Mouse (Mus musculus) lung, embryonic 15.5 days (tissue): ENCODE measurements around the gene Arhgap10. TPM values are rescaled to one million over a fixed set of nuclear protein-coding genes. Genes with fewer than 3 reads are reported as not detected.
A peak's percentile ranks its signal among the peaks of the same experiment; 100 is the strongest.

Experiments used
- ATAC-seq: fragments of 200-750 bp; cut with Nextera tagmentation; 2 replicates; pipeline ENCODE4 v1.8.0; 2017; ENCODE audit warnings: moderate number of reproducible peaks, borderline replicate concordance; ENCODE audit not compliant: low FRiP score, low TSS enrichment; ENCODE audit errors: extremely low read depth
- H3K27ac ChIP-seq: fragments of 300-500 bp; sonication (generic); 2 replicates; pipeline ENCODE4 v1.5.1; 2015; ENCODE audit warnings: moderate library complexity, mild to moderate bottlenecking, inconsistent platforms
- H3K27me3 ChIP-seq: fragments of 300-500 bp; sonication (generic); 2 replicates; pipeline ENCODE4 v1.6.1; 2015; ENCODE audit warnings: inconsistent platforms
- H3K36me3 ChIP-seq: fragments of 300-500 bp; sonication (generic); 2 replicates; pipeline ENCODE4 v1.6.1; 2015; ENCODE audit warnings: inconsistent platforms
- H3K4me1 ChIP-seq: fragments of 300-500 bp; sonication (generic); 2 replicates; pipeline ENCODE4 v1.6.1; 2015; ENCODE audit warnings: inconsistent platforms
- H3K4me2 ChIP-seq: fragments of 300-500 bp; sonication (generic); 2 replicates; pipeline ENCODE4 v1.6.1; 2015; ENCODE audit warnings: inconsistent platforms, mild to moderate bottlenecking, moderate library complexity
- H3K4me3 ChIP-seq: fragments of 300-500 bp; sonication (generic); 2 replicates; pipeline ENCODE4 v1.5.1; 2015; ENCODE audit warnings: mild to moderate bottlenecking, inconsistent platforms
- H3K9ac ChIP-seq: fragments of 300-500 bp; sonication (generic); 2 replicates; pipeline ENCODE4 v1.6.1; 2015; ENCODE audit warnings: inconsistent platforms
- H3K9me3 ChIP-seq: fragments of 300-500 bp; sonication (generic); 2 replicates; pipeline ENCODE4 v1.6.1; 2016; ENCODE audit warnings: inconsistent platforms
- whole genome bisulfite sequencing: fragments of 180-500 bp; shearing (Covaris S2); methylation state at CpG from one replicate; pipeline ENCODE4 v1.1.7; 2015; 5-methylcytosine and 5-hydroxymethylcytosine counted together
- polyA plus RNA-seq: library from polyadenylated mRNA; unstranded; fragments of >200 nt; fragmentation: Nextera tagmentation; extraction: Ambion mirVana; gene quantifications from 2 replicates; pipeline ENCODE4 v1.2.1, GENCODE M21; 2015

The Arhgap10 gene
- polyA plus RNA-seq, 1 experiment from 2014 or later = 23.8 TPM

DNA sequence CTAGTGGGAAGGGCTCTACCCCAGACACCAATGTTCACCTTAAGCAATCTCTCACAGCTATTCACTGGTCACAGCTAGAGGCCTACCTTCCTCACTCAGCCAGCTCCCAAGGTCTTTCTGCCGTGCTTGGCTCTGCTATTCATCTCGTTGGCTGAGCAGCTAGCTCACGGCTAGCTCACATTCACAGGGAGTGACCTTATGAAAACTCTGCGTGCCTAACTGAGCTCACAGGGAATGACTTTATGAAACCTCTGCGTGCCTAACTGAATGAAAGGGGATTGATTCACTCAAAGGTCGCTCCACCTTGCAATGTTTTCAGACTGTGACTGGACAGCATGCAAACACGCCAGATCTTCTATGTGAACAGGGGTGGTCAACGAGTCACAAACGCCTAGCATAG, 107.4 kb downstream of the Arhgap10 start:
- 0 out of 2 replicates have a peak, but pooled peaks cover 6% of the 10 kb centered on the region for H3K4me1 ChIP-seq
- no peak overlapping the region for H3K4me2 ChIP-seq
- WGBS = 85% methylated on average over 9 of the region's 9 CpGs
- H3K27me3 ChIP-seq = no peaks in the 10 kb centered on the region
- ATAC-seq = no peak
- no peaks in the 10 kb centered on the region for H3K9me3 ChIP-seq
- H3K36me3 ChIP-seq = peaks cover 24% of the 10 kb centered on the region
- H3K9ac ChIP-seq = no peak overlapping the region
- H3K27ac ChIP-seq = no peak overlapping the region
- no peak overlapping the region for H3K4me3 ChIP-seq

DNA sequence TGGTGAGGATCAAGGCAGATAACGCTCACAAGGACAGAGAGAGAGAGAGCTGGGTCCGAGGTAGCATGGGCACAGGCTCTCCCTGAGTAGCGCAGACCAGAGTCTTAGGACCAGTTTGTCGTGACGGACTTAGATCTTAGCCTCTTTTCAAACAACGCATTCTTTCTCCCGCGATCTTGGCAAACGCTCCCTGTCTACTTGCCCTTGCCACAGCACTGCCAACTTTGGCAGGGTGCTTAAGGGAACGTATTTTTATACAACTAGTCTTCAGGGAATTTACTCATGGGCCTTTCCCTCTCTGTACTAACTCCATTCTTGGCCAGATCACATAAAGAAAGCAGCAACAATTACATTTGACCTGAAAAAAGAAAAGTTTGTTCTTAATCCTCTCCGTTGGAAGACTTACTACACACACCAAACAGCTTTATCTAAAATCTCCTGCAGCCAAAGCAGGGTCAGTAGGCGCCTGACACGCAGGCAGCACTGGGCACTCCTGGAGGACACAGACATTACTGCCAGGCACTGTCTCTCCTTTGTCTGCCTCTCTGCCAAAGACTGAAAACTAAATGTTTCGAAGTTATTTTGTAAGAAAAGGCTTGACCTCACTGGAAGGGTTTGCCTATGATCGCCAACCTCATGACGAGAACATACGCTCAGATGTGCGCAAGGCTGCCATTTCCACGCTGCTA, 109.1 kb downstream of the Arhgap10 start:
- Histone ChIP-seq H3K4me3 (no peak overlapping the region), H3K36me3 (peaks cover 24% of the 10 kb centered on the region), H3K4me1 (0 out of 2 replicates have a peak, but pooled peaks cover 6% of the 10 kb centered on the region), H3K27me3 (no peaks in the 10 kb centered on the region), H3K4me2 (no peak overlapping the region), H3K9ac (no peak overlapping the region), H3K9me3 (no peaks in the 10 kb centered on the region), H3K27ac (peak overlapping the region; percentile 64)
- 73% methylated on average over 19 of the region's 19 CpGs for WGBS
- ATAC-seq = peak; percentile 47; the same call in 1 of the 2 replicates

DNA sequence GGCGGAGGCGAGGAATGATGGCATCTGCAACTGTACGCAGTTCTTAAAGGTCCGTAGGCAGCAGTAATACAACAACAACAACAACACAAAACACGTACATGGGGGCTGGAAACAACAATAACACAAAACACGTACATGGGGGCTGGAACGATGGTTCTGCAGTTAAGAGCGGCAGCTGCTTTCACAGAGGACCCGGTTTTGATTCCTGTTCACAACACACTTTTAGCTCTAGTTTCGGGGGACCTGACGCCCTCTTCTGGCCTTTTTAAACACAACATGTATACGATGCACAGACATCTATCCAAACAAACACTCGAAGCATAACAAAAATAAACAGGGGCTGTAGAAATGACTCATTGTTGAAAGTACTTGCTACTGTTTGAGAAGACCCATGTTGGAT, 110.9 kb downstream of the Arhgap10 start:
- no peak overlapping the region for H3K27ac ChIP-seq
- H3K36me3 ChIP-seq = peaks cover 13% of the 10 kb centered on the region
- no peaks in the 10 kb centered on the region for H3K27me3 ChIP-seq
- H3K4me2 ChIP-seq = no peak overlapping the region
- no peak overlapping the region for H3K4me3 ChIP-seq
- H3K4me1 ChIP-seq = 0 out of 2 replicates have a peak, but pooled peaks cover 6% of the 10 kb centered on the region
- H3K9me3 ChIP-seq = no peaks in the 10 kb centered on the region
- H3K9ac ChIP-seq = no peak overlapping the region
- WGBS = 80% methylated on average over 13 of the region's 13 CpGs
- no peak for ATAC-seq

DNA sequence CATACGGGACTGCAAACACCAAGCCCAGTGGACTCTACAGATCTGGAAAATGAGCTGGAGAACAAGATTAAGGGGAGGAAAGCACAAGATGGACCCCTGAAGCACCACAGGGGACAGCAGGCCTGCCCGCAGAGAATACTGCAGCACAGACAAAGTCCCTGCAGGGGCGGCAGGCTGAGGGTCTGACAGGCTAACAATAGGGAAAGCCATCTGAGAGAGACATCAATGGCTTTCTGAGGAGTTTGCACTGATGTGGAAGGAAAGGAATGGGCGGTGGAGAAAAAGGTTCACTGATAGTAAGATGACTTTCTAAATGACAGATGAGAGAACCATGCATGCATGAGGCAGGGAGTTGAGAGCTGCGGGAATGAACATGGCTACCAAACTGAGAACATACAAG, 111.3 kb downstream of the Arhgap10 start:
- Histone ChIP-seq H3K27me3 (no peaks in the 10 kb centered on the region), H3K4me2 (no peak overlapping the region), H3K4me3 (no peak overlapping the region), H3K27ac (no peak overlapping the region), H3K4me1 (0 out of 2 replicates have a peak, but pooled peaks cover 6% of the 10 kb centered on the region), H3K9me3 (no peaks in the 10 kb centered on the region), H3K9ac (no peak overlapping the region), H3K36me3 (peaks cover 12% of the 10 kb centered on the region)
- WGBS = 89% methylated on average over 5 of the region's 5 CpGs
- ATAC-seq = no peak

DNA sequence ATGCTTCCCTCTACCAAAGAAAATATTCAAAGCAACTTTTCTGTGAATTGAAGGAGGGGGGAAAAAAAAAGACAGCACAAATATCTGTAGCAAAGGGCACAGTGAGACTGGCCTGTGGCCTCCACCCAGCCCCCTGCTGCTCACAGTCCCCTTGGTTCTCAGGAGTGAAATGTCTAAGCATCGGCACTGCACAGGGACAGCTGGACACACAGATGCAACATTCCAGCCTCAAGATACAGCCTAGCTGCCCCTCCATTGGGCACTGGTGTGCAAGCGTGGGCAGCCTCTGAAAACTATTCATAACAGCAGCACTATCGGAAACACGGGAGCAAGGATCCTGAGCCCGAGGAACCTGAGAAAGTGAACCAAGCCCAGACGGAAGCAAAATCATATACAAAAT, 113.7 kb downstream of the Arhgap10 start:
- WGBS = 67% methylated on average over 6 of the region's 6 CpGs
- Histone ChIP-seq H3K9ac (no peak overlapping the region), H3K27me3 (no peaks in the 10 kb centered on the region), H3K27ac (no peak overlapping the region), H3K4me3 (no peak overlapping the region), H3K4me2 (no peak overlapping the region), H3K36me3 (peaks cover 9% of the 10 kb centered on the region; the same call in 1 of the 2 replicates), H3K4me1 (0 out of 2 replicates have a peak, but pooled peaks cover 4% of the 10 kb centered on the region), H3K9me3 (no peaks in the 10 kb centered on the region)
- ATAC-seq = no peak

DNA sequence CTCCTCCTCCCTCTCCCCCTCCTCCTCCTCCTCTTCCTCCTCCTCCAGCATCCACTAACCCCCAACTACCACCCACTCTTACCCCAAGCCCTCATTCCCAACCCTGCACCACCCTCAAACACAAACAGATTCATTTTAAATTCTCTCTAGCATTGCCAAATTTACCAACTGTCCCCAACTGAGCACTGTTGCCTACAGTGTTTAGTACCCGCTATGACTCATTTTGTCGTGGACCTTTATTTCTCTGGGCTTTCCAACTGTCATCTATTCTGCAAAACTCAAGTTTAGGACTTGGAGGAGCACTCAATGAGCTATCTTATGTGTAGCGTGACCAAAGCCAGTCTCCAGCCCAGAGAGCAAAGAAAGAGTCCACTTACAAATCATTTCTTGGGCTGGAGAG, 115.8 kb downstream of the Arhgap10 start:
- Histone ChIP-seq H3K27ac (no peak overlapping the region), H3K27me3 (no peaks in the 10 kb centered on the region), H3K4me1 (no peaks in the 10 kb centered on the region), H3K4me2 (no peak overlapping the region), H3K9me3 (peaks cover 3% of the 10 kb centered on the region; the same call in 1 of the 2 replicates), H3K4me3 (no peak overlapping the region), H3K9ac (no peak overlapping the region), H3K36me3 (peaks cover 22% of the 10 kb centered on the region)
- ATAC-seq = no peak
- WGBS = 88% methylated on average over 3 of the region's 3 CpGs

DNA sequence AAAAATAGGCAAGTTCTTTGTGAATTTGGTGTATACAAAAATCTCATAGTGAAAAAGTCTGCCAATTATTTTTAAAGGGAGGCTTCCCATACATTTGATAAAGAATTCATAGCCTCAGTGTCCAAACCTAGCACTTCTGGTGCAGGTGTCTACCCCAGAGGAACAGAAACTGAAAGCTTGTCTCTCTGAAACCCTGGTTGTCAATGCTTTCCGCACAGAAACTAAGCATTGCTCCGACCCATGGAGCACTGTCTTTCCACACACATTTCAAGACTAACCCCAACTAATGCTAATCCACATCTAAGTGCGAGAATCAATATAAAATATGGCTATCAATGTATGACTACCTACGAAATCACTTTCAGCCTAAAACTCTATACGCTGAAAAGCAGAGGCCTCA, 116.6 kb downstream of the Arhgap10 start:
- Histone ChIP-seq H3K4me2 (no peak overlapping the region), H3K9ac (no peak overlapping the region), H3K36me3 (peaks cover 28% of the 10 kb centered on the region), H3K4me3 (no peak overlapping the region), H3K9me3 (peaks cover 7% of the 10 kb centered on the region; the same call in 1 of the 2 replicates), H3K27ac (no peak overlapping the region), H3K4me1 (no peaks in the 10 kb centered on the region), H3K27me3 (no peaks in the 10 kb centered on the region)
- WGBS = 93% methylated on average over 5 of the region's 5 CpGs
- ATAC-seq = no peak

DNA sequence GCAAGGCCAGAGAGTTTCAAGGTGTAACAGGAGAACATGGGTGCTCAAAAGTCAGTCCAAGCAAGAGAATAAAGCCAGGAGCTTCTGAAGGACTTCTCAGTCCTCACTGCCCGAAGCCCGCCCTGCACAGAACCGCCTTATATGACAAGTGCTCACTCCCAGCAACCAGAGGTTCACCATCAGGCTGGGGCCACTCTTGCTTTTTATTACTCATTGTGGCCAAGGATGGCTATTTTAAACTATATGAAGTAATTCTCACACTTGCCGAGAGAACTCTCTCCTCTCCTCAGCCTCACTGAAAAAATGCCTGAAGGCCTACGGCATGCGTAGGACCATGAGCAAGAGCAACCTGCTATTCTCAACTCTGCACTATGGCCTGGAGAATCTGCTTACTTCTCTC, 133.7 kb downstream of the Arhgap10 start:
- Histone ChIP-seq H3K27ac (no peak overlapping the region), H3K4me1 (no peaks in the 10 kb centered on the region), H3K4me2 (no peak overlapping the region), H3K9ac (no peak overlapping the region), H3K36me3 (0 out of 2 replicates have a peak, but pooled peaks cover 3% of the 10 kb centered on the region), H3K9me3 (no peaks in the 10 kb centered on the region), H3K27me3 (no peaks in the 10 kb centered on the region), H3K4me3 (no peak overlapping the region)
- 90% methylated on average over 6 of the region's 6 CpGs for whole genome bisulfite sequencing
- no peak for ATAC-seq

DNA sequence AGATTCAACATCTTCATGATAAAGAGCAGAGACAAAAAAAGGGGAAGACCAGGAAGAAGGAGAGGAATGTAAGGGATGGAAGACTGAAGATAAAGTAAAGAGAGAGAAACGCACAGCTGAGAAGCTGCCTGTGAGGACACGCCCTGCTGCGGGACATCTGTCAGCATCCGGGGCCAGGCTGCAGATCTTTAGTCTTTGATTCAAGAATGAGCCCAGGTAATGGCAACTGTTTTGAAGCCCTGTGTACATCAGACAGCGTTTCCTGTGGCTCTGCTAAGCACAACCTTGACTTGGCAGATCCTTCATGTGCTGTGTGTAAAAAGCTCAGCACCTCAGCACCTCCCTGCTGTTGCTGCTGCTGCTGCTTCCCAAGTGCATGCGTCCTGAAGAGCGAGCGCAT, 134.1 kb downstream of the Arhgap10 start:
- no peak overlapping the region for H3K9ac ChIP-seq
- no peaks in the 10 kb centered on the region for H3K27me3 ChIP-seq
- H3K36me3 ChIP-seq = 0 out of 2 replicates have a peak, but pooled peaks cover 3% of the 10 kb centered on the region
- H3K9me3 ChIP-seq = no peaks in the 10 kb centered on the region
- no peak overlapping the region for H3K4me2 ChIP-seq
- ATAC-seq = no peak
- WGBS = 83% methylated on average over 8 of the region's 8 CpGs
- H3K4me3 ChIP-seq = no peak overlapping the region
- no peak overlapping the region for H3K27ac ChIP-seq
- H3K4me1 ChIP-seq = no peaks in the 10 kb centered on the region

DNA sequence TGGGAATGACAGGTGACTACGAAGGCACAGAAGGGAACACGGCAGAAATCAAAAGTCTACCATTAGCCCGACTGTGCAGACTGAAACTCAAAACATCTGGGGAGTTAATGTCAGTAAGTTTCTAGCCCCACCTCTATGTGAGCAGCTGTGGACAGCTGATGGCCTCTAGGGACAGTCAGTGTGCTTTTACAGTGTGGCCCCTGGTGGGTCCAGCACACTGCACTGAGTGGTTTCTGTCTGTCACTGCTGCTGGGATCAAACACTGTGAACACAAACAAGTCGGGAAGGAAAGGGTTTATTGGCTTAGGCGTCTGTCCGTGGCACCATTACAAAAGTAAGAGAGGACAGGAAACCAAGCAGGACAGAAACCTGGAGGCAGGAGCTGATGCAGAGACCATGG, 136.9 kb downstream of the Arhgap10 start:
- H3K27me3 ChIP-seq = no peaks in the 10 kb centered on the region
- WGBS = 64% methylated on average over 6 of the region's 6 CpGs
- 0 out of 2 replicates have a peak, but pooled peaks cover 3% of the 10 kb centered on the region for H3K36me3 ChIP-seq
- H3K4me2 ChIP-seq = no peak overlapping the region
- no peak overlapping the region for H3K9ac ChIP-seq
- H3K9me3 ChIP-seq = no peaks in the 10 kb centered on the region
- H3K4me1 ChIP-seq = peaks cover 9% of the 10 kb centered on the region; the same call in 1 of the 2 replicates
- H3K27ac ChIP-seq = no peak overlapping the region
- H3K4me3 ChIP-seq = no peak overlapping the region
- no peak; the same call in 1 of the 2 replicates for ATAC-seq

DNA sequence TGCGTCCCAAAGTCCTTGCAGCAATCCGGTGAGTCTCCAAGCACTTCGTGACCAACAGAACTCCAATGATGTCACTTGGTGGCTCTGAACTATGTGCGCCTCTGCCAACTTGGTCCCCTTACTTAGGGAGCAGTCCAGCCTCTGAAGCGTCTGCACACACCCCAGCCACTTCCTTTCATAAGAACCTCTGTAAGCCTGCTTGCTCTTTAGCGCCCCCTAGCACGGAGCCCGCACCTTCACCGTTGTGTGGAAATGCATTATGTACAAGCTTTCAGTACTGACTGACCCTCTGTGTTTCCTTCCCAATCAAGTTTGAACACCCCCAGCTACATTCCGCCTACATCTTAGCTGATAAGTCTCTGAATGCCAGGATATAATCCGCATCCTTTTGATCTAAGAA, 138.5 kb downstream of the Arhgap10 start:
- no peaks in the 10 kb centered on the region for H3K27me3 ChIP-seq
- ATAC-seq = no peak
- H3K36me3 ChIP-seq = 0 out of 2 replicates have a peak, but pooled peaks cover 3% of the 10 kb centered on the region
- peaks cover 9% of the 10 kb centered on the region; the same call in 1 of the 2 replicates for H3K4me1 ChIP-seq
- H3K9ac ChIP-seq = no peak overlapping the region
- H3K27ac ChIP-seq = no peak overlapping the region
- WGBS = 64% methylated on average over 11 of the region's 11 CpGs
- H3K4me2 ChIP-seq = no peak overlapping the region
- no peaks in the 10 kb centered on the region for H3K9me3 ChIP-seq
- H3K4me3 ChIP-seq = no peak overlapping the region

DNA sequence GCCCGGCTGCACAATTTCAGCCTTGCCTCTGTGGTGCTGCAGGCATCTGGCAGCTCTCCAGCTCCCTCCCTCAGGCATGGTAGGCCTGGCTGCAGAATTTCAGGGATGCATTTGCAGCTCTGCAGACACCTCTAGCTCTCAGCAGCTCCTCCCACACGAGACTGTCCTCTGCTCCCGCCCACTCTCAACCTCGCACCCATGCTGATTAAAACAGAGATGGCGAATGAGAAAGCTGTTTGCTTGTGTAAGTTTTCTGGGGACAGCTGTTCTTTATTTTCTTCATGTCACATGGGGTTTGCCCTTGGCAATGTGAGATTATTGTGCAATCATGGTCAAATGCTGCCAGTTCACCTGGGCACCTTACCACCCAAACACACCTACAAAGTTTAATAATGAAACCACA, 141.3 kb downstream of the Arhgap10 start:
- H3K4me1 ChIP-seq = peaks cover 9% of the 10 kb centered on the region; the same call in 1 of the 2 replicates
- H3K9ac ChIP-seq = no peak overlapping the region
- H3K4me3 ChIP-seq = no peak overlapping the region
- 0 out of 2 replicates have a peak, but pooled peaks cover 5% of the 10 kb centered on the region for H3K36me3 ChIP-seq
- 27% methylated on average over 5 of the region's 5 CpGs for WGBS
- H3K27ac ChIP-seq = no peak overlapping the region
- H3K9me3 ChIP-seq = no peaks in the 10 kb centered on the region
- peak; percentile 43; the same call in 1 of the 2 replicates for ATAC-seq
- no peak overlapping the region for H3K4me2 ChIP-seq
- H3K27me3 ChIP-seq = no peaks in the 10 kb centered on the region
